Mouse (Mus musculus) thymus, adult 2 months (tissue): ENCODE data around the gene Upp2.

Source experiments
- CTCF ChIP-seq: fragments of 200-500 bp; IDR thresholded peaks from 2 replicates; pipeline ENCODE4 v1.5.1; 2012; ENCODE audit warnings: mild to moderate bottlenecking, control low read depth, low read length, moderate library complexity, borderline replicate concordance; ENCODE audit not compliant: control insufficient read depth, poor library complexity, insufficient read depth; ENCODE audit errors: extremely low read depth
- POLR2A ChIP-seq: fragments of 200-500 bp; IDR thresholded peaks from 2 replicates; pipeline ENCODE4 v1.6.1; 2012; ENCODE audit warnings: mild to moderate bottlenecking, low read length, control low read depth, moderate library complexity; ENCODE audit not compliant: control insufficient read depth, poor library complexity, insufficient read depth; ENCODE audit errors: extremely low read depth

DNA sequence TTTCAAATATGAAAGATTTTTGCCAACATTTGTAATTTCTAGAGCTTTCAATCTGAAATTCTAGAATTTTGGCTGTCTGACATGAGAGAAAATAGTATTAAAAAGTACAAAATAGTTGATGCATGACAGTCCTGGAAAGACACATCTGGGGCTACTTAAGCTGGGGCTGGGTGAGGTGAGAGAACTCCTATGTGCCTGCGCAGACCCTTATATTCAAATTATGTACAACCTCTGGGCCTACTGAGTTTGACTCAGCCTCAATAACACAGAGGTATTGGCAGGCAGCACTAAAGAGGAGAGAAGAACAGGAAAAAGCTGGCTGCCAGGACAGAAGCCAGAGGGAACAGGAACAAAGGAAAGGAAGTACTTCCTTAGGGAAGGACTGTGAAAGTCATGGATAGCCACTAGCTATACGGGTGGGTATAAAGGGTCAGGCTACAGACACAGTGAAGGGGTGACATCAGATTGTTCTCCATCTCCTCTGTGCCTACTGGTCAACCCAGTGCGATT, 211.9 kb downstream of the Upp2 start:
- TF ChIP-seq CTCF, result no peak
- TF ChIP-seq POLR2A, result no peak
